In genomic region chr17:5021303-5022003, GRCm38 (mm10) we compare ENCODE assay signal across 15 mouse cellular contexts. TPM values are rescaled to one million over a fixed set of nuclear protein-coding genes. Genes with fewer than 3 reads are reported as not detected.
DNase-seq lines count a peak whose midpoint lies in the region; ATAC-seq and TF ChIP-seq lines count a peak whose summit lies in the region.
"Had no signal": no experiment of that assay in that cellular context is flagged by ENCODE, and none has a peak within 500 bp of the region (broad histone marks: within the 10 kb centered on the region; RNA-seq: fewer than 3 reads in every experiment).

No protein-coding gene starts in this region.

- peaks cover 38% of the 10 kb centered on the region for H3K4me1 ChIP-seq in forebrain, embryonic 12.5 days
- no peaks in the 10 kb centered on the region; the same call in 1 of the 2 replicates for H3K4me1 ChIP-seq in forebrain, embryonic 11.5 days (replicated peaks; ENCODE audit: control insufficient read depth, insufficient read depth, low read length)
- peaks cover 36% of the 10 kb centered on the region for H3K4me1 ChIP-seq in kidney, embryonic 14.5 days (ENCODE audit: control insufficient read depth, insufficient read depth, low read length)
- peaks cover 40% of the 10 kb centered on the region for H3K4me1 ChIP-seq in kidney, adult 2 months (ENCODE audit: control insufficient read depth, insufficient read depth, low read length)
- H3K4me1 ChIP-seq in neural tube, embryonic 12.5 days = peaks cover 28% of the 10 kb centered on the region
- peaks cover 49% of the 10 kb centered on the region for H3K4me1 ChIP-seq in neural tube, embryonic 15.5 days
- H3K4me1 ChIP-seq in stomach, embryonic 16.5 days (ENCODE audit: control insufficient read depth, insufficient read depth, low read length) = peaks cover 27% of the 10 kb centered on the region

- no peaks in the 10 kb centered on the region for H3K36me3 ChIP-seq in forebrain, embryonic 12.5 days (replicated peaks)
- H3K36me3 ChIP-seq in forebrain, embryonic 11.5 days (ENCODE audit: control insufficient read depth, insufficient read depth, low read length) = no peaks in the 10 kb centered on the region
- H3K36me3 ChIP-seq in kidney, embryonic 14.5 days (ENCODE audit: control insufficient read depth, insufficient read depth, low read length) = no peaks in the 10 kb centered on the region
- H3K36me3 ChIP-seq in kidney, adult 2 months (ENCODE audit: control insufficient read depth, insufficient read depth, low read length) = no peaks in the 10 kb centered on the region
- 0 out of 2 replicates have a peak, but pooled peaks cover 5% of the 10 kb centered on the region for H3K36me3 ChIP-seq in neural tube, embryonic 12.5 days
- no peaks in the 10 kb centered on the region for H3K36me3 ChIP-seq in neural tube, embryonic 15.5 days
- H3K36me3 ChIP-seq in stomach, embryonic 16.5 days (ENCODE audit: control insufficient read depth, insufficient read depth, low read length) = no peaks in the 10 kb centered on the region
- H3K36me3 ChIP-seq: liver, embryonic 13.5 days had no signal

- 45% methylated on average over 11 of the region's 11 CpGs for WGBS in forebrain, embryonic 12.5 days
- 51% methylated on average over 11 of the region's 11 CpGs for WGBS in forebrain, embryonic 11.5 days
- 22% methylated on average over 11 of the region's 11 CpGs for WGBS in kidney, embryonic 14.5 days
- WGBS in kidney, adult 2 months = 26% methylated on average over 11 of the region's 11 CpGs
- 31% methylated on average over 11 of the region's 11 CpGs for WGBS in neural tube, embryonic 12.5 days
- 30% methylated on average over 11 of the region's 11 CpGs for WGBS in neural tube, embryonic 15.5 days
- WGBS in stomach, embryonic 16.5 days = 23% methylated on average over 11 of the region's 11 CpGs

- 0 out of 2 replicates have a peak, but pooled peaks have one; percentile 24 for ATAC-seq in forebrain, embryonic 12.5 days (ENCODE audit: low FRiP score)
- no peak for ATAC-seq in forebrain, embryonic 11.5 days (replicated peaks; ENCODE audit: low FRiP score)
- peak; percentile 44; the same call in 1 of the 2 replicates for ATAC-seq in kidney, embryonic 14.5 days (ENCODE audit: low FRiP score, low TSS enrichment)
- ATAC-seq in neural tube, embryonic 12.5 days (ENCODE audit: low FRiP score, low read depth) = 0 out of 2 replicates have a peak, but pooled peaks have one; percentile 41
- ATAC-seq in neural tube, embryonic 15.5 days (ENCODE audit: low FRiP score) = no peak
- ATAC-seq in stomach, embryonic 16.5 days (ENCODE audit: insufficient read depth, low FRiP score) = peak; percentile 48; the same call in 1 of the 2 replicates
- no peak for ATAC-seq in CD4-positive, CD25-positive, alpha-beta regulatory T cell, adult 4 months

- no peak overlapping the region for H3K27ac ChIP-seq in forebrain, embryonic 12.5 days
- H3K27ac ChIP-seq in forebrain, embryonic 11.5 days (ENCODE audit: low read depth, low read length) = no peak overlapping the region
- no peak overlapping the region for H3K27ac ChIP-seq in kidney, embryonic 14.5 days (ENCODE audit: low read depth, low read length)
- no peak overlapping the region for H3K27ac ChIP-seq in kidney, adult 2 months (ENCODE audit: insufficient read depth, low read depth, low read length)
- H3K27ac ChIP-seq in neural tube, embryonic 12.5 days = no peak overlapping the region
- H3K27ac ChIP-seq in neural tube, embryonic 15.5 days (replicated peaks) = no peak overlapping the region
- H3K27ac ChIP-seq in stomach, embryonic 16.5 days (ENCODE audit: low read length) = peak overlapping the region; percentile 66
- H3K27ac ChIP-seq: heart, embryonic 10.5 days; liver, embryonic 13.5 days had no signal

- H3K9me3 ChIP-seq in forebrain, embryonic 12.5 days = no peaks in the 10 kb centered on the region
- no peaks in the 10 kb centered on the region for H3K9me3 ChIP-seq in forebrain, embryonic 11.5 days (ENCODE audit: control insufficient read depth, low read length)
- H3K9me3 ChIP-seq in kidney, embryonic 14.5 days (ENCODE audit: control insufficient read depth, low read length) = no peaks in the 10 kb centered on the region
- no peaks in the 10 kb centered on the region for H3K9me3 ChIP-seq in neural tube, embryonic 12.5 days
- no peaks in the 10 kb centered on the region for H3K9me3 ChIP-seq in neural tube, embryonic 15.5 days (replicated peaks)
- H3K9me3 ChIP-seq in stomach, embryonic 16.5 days (replicated peaks; ENCODE audit: control insufficient read depth, low read length) = no peaks in the 10 kb centered on the region
- H3K9me3 ChIP-seq: G1E; heart, embryonic 10.5 days; liver, embryonic 13.5 days had no signal

- no peak overlapping the region for H3K4me2 ChIP-seq in forebrain, embryonic 12.5 days
- no peak overlapping the region for H3K4me2 ChIP-seq in forebrain, embryonic 11.5 days (ENCODE audit: low read depth, low read length, severe bottlenecking)
- no peak overlapping the region for H3K4me2 ChIP-seq in kidney, embryonic 14.5 days (replicated peaks; ENCODE audit: low read depth, low read length)
- no peak overlapping the region for H3K4me2 ChIP-seq in neural tube, embryonic 12.5 days (replicated peaks)
- H3K4me2 ChIP-seq in neural tube, embryonic 15.5 days = no peak overlapping the region; the same call in 1 of the 2 replicates
- peak overlapping the region; percentile 40 for H3K4me2 ChIP-seq in stomach, embryonic 16.5 days (ENCODE audit: low read depth, low read length)
- H3K4me2 ChIP-seq: liver, embryonic 13.5 days had no signal

- H3K4me3 ChIP-seq in forebrain, embryonic 12.5 days (replicated peaks) = no peak overlapping the region
- no peak overlapping the region for H3K4me3 ChIP-seq in forebrain, embryonic 11.5 days (ENCODE audit: low read depth, low read length)
- no peak overlapping the region for H3K4me3 ChIP-seq in kidney, embryonic 14.5 days (ENCODE audit: low read length)
- H3K4me3 ChIP-seq in kidney, adult 2 months (ENCODE audit: insufficient read depth, low read depth, low read length) = no peak overlapping the region
- H3K4me3 ChIP-seq in neural tube, embryonic 12.5 days = no peak overlapping the region
- no peak overlapping the region for H3K4me3 ChIP-seq in neural tube, embryonic 15.5 days (replicated peaks)
- 0 out of 2 replicates have a peak overlapping the region, but pooled peaks have one; percentile 6 for H3K4me3 ChIP-seq in stomach, embryonic 16.5 days (replicated peaks; ENCODE audit: low read length)
- H3K4me3 ChIP-seq: erythroblast, embryonic 14.5 days; heart, embryonic 10.5 days; liver, embryonic 13.5 days had no signal

- TF ChIP-seq CTCF in kidney, adult 2 months (conservative IDR thresholded peaks at IDR 0.05; ENCODE audit: insufficient read depth, insufficient read length, low read depth, low read length) = no peak

- no peaks in the 10 kb centered on the region; the same call in 1 of the 2 replicates for H3K27me3 ChIP-seq in forebrain, embryonic 12.5 days
- no peaks in the 10 kb centered on the region for H3K27me3 ChIP-seq in forebrain, embryonic 11.5 days (ENCODE audit: control insufficient read depth, insufficient read depth, low read length)
- H3K27me3 ChIP-seq in kidney, embryonic 14.5 days (ENCODE audit: control insufficient read depth, insufficient read depth, low read length) = no peaks in the 10 kb centered on the region
- no peaks in the 10 kb centered on the region for H3K27me3 ChIP-seq in kidney, adult 2 months (replicated peaks; ENCODE audit: control insufficient read depth, insufficient read depth, low read length)
- no peaks in the 10 kb centered on the region for H3K27me3 ChIP-seq in neural tube, embryonic 12.5 days (replicated peaks)
- no peaks in the 10 kb centered on the region for H3K27me3 ChIP-seq in neural tube, embryonic 15.5 days (replicated peaks)
- H3K27me3 ChIP-seq in stomach, embryonic 16.5 days (ENCODE audit: control insufficient read depth, insufficient read depth, low read length) = no peaks in the 10 kb centered on the region
- H3K27me3 ChIP-seq: liver, embryonic 13.5 days had no signal

- H3K9ac ChIP-seq in forebrain, embryonic 12.5 days = peak overlapping the region; percentile 18; the same call in 1 of the 2 replicates
- H3K9ac ChIP-seq in forebrain, embryonic 11.5 days (ENCODE audit: low read length) = no peak overlapping the region
- peak overlapping the region; percentile 7; the same call in 1 of the 2 replicates for H3K9ac ChIP-seq in kidney, embryonic 14.5 days (ENCODE audit: low read depth, low read length)
- no peak overlapping the region for H3K9ac ChIP-seq in neural tube, embryonic 12.5 days
- no peak overlapping the region for H3K9ac ChIP-seq in neural tube, embryonic 15.5 days (replicated peaks)
- H3K9ac ChIP-seq in stomach, embryonic 16.5 days (ENCODE audit: low read length) = peak overlapping the region; percentile 8; the same call in 1 of the 2 replicates
- H3K9ac ChIP-seq: liver, embryonic 13.5 days had no signal

- TF ChIP-seq POLR2A in kidney, adult 2 months (IDR thresholded peaks at IDR 0.05; ENCODE audit: low read depth, low read length) = no peak

- DNase-seq in forebrain, embryonic 11.5 days (ENCODE audit: low spot score) = no peak
- DNase-seq in kidney, adult 2 months = no peak
- DNase-seq: adrenal gland, postnatal 25 days; cerebellum, postnatal 36 days; liver, embryonic 13.5 days; right cerebral cortex, adult 18-20 months had no signal

RNA-seq across cellular contexts. Expression of gene Arid1b, which starts 27.3 kb away (rescaled TPM):
- 17.4 and 17.7 TPM in 2 replicates for polyA plus RNA-seq in forebrain, embryonic 12.5 days (2016; fragmentation: Nextera tagmentation; extraction: Ambion mirVana)
- polyA plus RNA-seq in forebrain, embryonic 11.5 days (2014; fragmentation: Nextera tagmentation; extraction: Ambion mirVana) = 15.5 and 16.3 TPM in 2 replicates
- polyA plus RNA-seq in kidney, embryonic 14.5 days (2014; fragmentation: Nextera tagmentation; extraction: Ambion mirVana) = 17.1 and 19.2 TPM in 2 replicates
- polyA plus RNA-seq in kidney, adult 2 months (2012; rRNA removed) = 20.6 and 22.0 TPM in 2 replicates
- polyA plus RNA-seq in neural tube, embryonic 12.5 days (2016; fragmentation: Nextera tagmentation; extraction: Ambion mirVana) = 18.6 and 18.7 TPM in 2 replicates
- 12.5 and 13.5 TPM in 2 replicates for polyA plus RNA-seq in neural tube, embryonic 15.5 days (2015; fragmentation: Nextera tagmentation; extraction: Ambion mirVana)
- 9.9 and 10.5 TPM in 2 replicates for polyA plus RNA-seq in stomach, embryonic 16.5 days (2015; fragmentation: Nextera tagmentation; extraction: Ambion mirVana)
- polyA plus RNA-seq in CD4-positive, CD25-positive, alpha-beta regulatory T cell, adult 4 months (2017; shearing (Covaris generic)) = 10 to 100 TPM; 12.5 to 16.0 TPM

Comparison
In these comparisons a context has a peak if more than half of its experiments do, and no peak if none do; other contexts are left out.
1. ATAC-seq: peak in forebrain, embryonic 12.5 days (single experiment), kidney, embryonic 14.5 days (single experiment), neural tube, embryonic 12.5 days (single experiment) and stomach, embryonic 16.5 days (single experiment); none in forebrain, embryonic 11.5 days (single experiment), neural tube, embryonic 15.5 days (single experiment) and CD4-positive, CD25-positive, alpha-beta regulatory T cell, adult 4 months (single experiment).
2. H3K9ac ChIP-seq: peak in forebrain, embryonic 12.5 days (single experiment), kidney, embryonic 14.5 days (single experiment) and stomach, embryonic 16.5 days (single experiment); none in forebrain, embryonic 11.5 days (single experiment), neural tube, embryonic 12.5 days (single experiment) and neural tube, embryonic 15.5 days (single experiment).